Mouse (Mus musculus) CH12.LX (cell line): ENCODE data around the gene Chaf1b. TPM values are rescaled to one million over a fixed set of nuclear protein-coding genes. Genes with fewer than 3 reads are reported as not detected.

ENCODE experiments used
- DNase-seq: peaks from one replicate; pipeline ENCODE4 v3.0.0-alpha.2; 2013; ENCODE audit errors: extremely low read depth
- H3K27ac ChIP-seq: 2 replicates; pipeline ENCODE4 v1.5.1; 2012; ENCODE audit warnings: low read depth, mild to moderate bottlenecking, control low read depth, moderate library complexity; ENCODE audit not compliant: insufficient read depth
- H3K27me3 ChIP-seq: replicated peaks from 2 replicates; pipeline ENCODE3; 2012; ENCODE audit warnings: inconsistent platforms
- H3K36me3 ChIP-seq, 2 experiments: replicated peaks in 1 of 2; 2 replicates each; pipeline versions ENCODE3 to v1.6.1; 2012; ENCODE audit warnings: inconsistent platforms in 1 of 2, low read length in 1 of 2, mild to moderate bottlenecking in 1 of 2, mixed read lengths in 1 of 2, moderate library complexity in 1 of 2; ENCODE audit not compliant: control insufficient read depth in 1 of 2, insufficient read depth in 1 of 2
- H3K4me1 ChIP-seq, 2 experiments: 2 replicates each; pipeline ENCODE4 v1.6.1; 2012; ENCODE audit warnings: inconsistent platforms in 1 of 2, moderate library complexity in 1 of 2; ENCODE audit not compliant: insufficient read depth in 2 of 2, control insufficient read depth in 1 of 2
- H3K4me2 ChIP-seq: 2 replicates; pipeline ENCODE4 v1.6.1; 2012; ENCODE audit warnings: low read depth, mild to moderate bottlenecking, control low read depth; ENCODE audit not compliant: poor library complexity, insufficient read depth, severe bottlenecking
- H3K4me3 ChIP-seq, 3 experiments: fragments of 150-350 bp in 1 of 3; sonication (generic) in 1 of 3; replicated peaks in 1 of 3; 2 replicates each; pipeline versions ENCODE3 to v1.5.1; 2011 to 2012; ENCODE audit warnings: low read depth in 2 of 3, low read length in 2 of 3, mild to moderate bottlenecking in 2 of 3, moderate library complexity in 2 of 3, control low read depth in 1 of 3, improper control_type of control experiment in 1 of 3, inconsistent platforms in 1 of 3, mixed read lengths in 1 of 3; ENCODE audit not compliant: poor library complexity in 1 of 3
- H3K79me2 ChIP-seq: replicated peaks from 2 replicates; pipeline ENCODE4 v1.6.1; 2012; ENCODE audit warnings: mild to moderate bottlenecking, moderate library complexity; ENCODE audit not compliant: control insufficient read depth, poor library complexity, insufficient read depth, severe bottlenecking; ENCODE audit errors: extremely low read depth
- H3K9ac ChIP-seq: 2 replicates; pipeline ENCODE4 v1.6.1; 2012; ENCODE audit warnings: low read depth, mild to moderate bottlenecking, control low read depth, moderate library complexity; ENCODE audit not compliant: insufficient read depth
- H3K9me3 ChIP-seq: replicated peaks from 2 replicates; pipeline ENCODE3; 2012; ENCODE audit warnings: low read length, inconsistent platforms, mixed read lengths
- BHLHE40 ChIP-seq: IDR thresholded peaks from 2 replicates; pipeline ENCODE4 v1.6.1; 2011; ENCODE audit warnings: mild to moderate bottlenecking, low read depth, low read length, improper control_type of control experiment
- CHD1 ChIP-seq: IDR thresholded peaks from 2 replicates; pipeline ENCODE4 v1.6.1; 2012; ENCODE audit warnings: low read depth, low read length, improper control_type of control experiment, inconsistent platforms
- CHD2 ChIP-seq: IDR thresholded peaks from 2 replicates; pipeline ENCODE4 v1.6.1; 2011; ENCODE audit warnings: low read length, improper control_type of control experiment
- CTCF ChIP-seq, 2 experiments: IDR thresholded peaks in 1 of 2; conservative IDR thresholded peaks in 1 of 2; 2 replicates each; pipeline ENCODE4 v1.5.1; 2011 to 2012; ENCODE audit warnings: low read depth in 2 of 2, low read length in 2 of 2, improper control_type of control experiment in 1 of 2, inconsistent platforms in 1 of 2, mild to moderate bottlenecking in 1 of 2, moderate library complexity in 1 of 2
- E2F4 ChIP-seq: IDR thresholded peaks from 2 replicates; pipeline ENCODE4 v1.6.1; 2011; ENCODE audit warnings: low read depth, low read length, improper control_type of control experiment; ENCODE audit not compliant: insufficient replicate concordance
- ELF1 ChIP-seq: IDR thresholded peaks from 2 replicates; pipeline ENCODE4 v1.6.1; 2014; ENCODE audit warnings: low read depth, mild to moderate bottlenecking, inconsistent platforms, low read length, improper control_type of control experiment
- EP300 ChIP-seq: IDR thresholded peaks from 2 replicates; pipeline ENCODE4 v1.6.1; 2011; ENCODE audit warnings: low read length, improper control_type of control experiment
- ETS1 ChIP-seq: conservative IDR thresholded peaks from 2 replicates; pipeline ENCODE4 v1.6.1; 2012; ENCODE audit warnings: low read depth, mild to moderate bottlenecking, inconsistent platforms, low read length, improper control_type of control experiment, moderate library complexity
- GABPA ChIP-seq: IDR thresholded peaks from 2 replicates; pipeline ENCODE4 v1.6.1; 2012; ENCODE audit warnings: low read depth, low read length, improper control_type of control experiment, inconsistent platforms; ENCODE audit not compliant: insufficient replicate concordance
- HCFC1 ChIP-seq: IDR thresholded peaks from 2 replicates; pipeline ENCODE4 v1.6.1; 2012; ENCODE audit warnings: low read depth, mild to moderate bottlenecking, inconsistent platforms, low read length, improper control_type of control experiment
- IRF4 ChIP-seq: IDR thresholded peaks from 2 replicates; pipeline ENCODE4 v1.6.1; 2014; ENCODE audit warnings: low read depth, mild to moderate bottlenecking, inconsistent platforms, low read length, improper control_type of control experiment
- JUND ChIP-seq: conservative IDR thresholded peaks from 2 replicates; pipeline ENCODE4 v1.6.1; 2011; ENCODE audit warnings: low read depth, low read length, improper control_type of control experiment
- KAT2A ChIP-seq: IDR thresholded peaks from 2 replicates; pipeline ENCODE4 v1.6.1; 2012; ENCODE audit warnings: low read length, improper control_type of control experiment, inconsistent platforms; ENCODE audit not compliant: insufficient replicate concordance
- MAX ChIP-seq: IDR thresholded peaks from 2 replicates; pipeline ENCODE4 v1.6.1; 2011; ENCODE audit warnings: low read length, improper control_type of control experiment
- MAZ ChIP-seq: IDR thresholded peaks from 2 replicates; pipeline ENCODE4 v1.6.1; 2012; ENCODE audit warnings: low read depth, mild to moderate bottlenecking, inconsistent platforms, low read length, improper control_type of control experiment, moderate library complexity
- MEF2A ChIP-seq: IDR thresholded peaks from 2 replicates; pipeline ENCODE4 v1.6.1; 2014; ENCODE audit warnings: low read depth, mild to moderate bottlenecking, inconsistent platforms, low read length, improper control_type of control experiment, borderline replicate concordance
- MXI1 ChIP-seq: IDR thresholded peaks from 2 replicates; pipeline ENCODE4 v1.6.1; 2011; ENCODE audit warnings: mild to moderate bottlenecking, low read depth, low read length, improper control_type of control experiment
- MYC ChIP-seq: IDR thresholded peaks from 2 replicates; pipeline ENCODE4 v1.6.1; 2011; ENCODE audit warnings: low read depth, mild to moderate bottlenecking, improper control_type of control experiment, low read length
- NRF1 ChIP-seq: IDR thresholded peaks from 2 replicates; pipeline ENCODE4 v1.6.1; 2014; ENCODE audit warnings: low read depth, mild to moderate bottlenecking, inconsistent platforms, low read length, improper control_type of control experiment, moderate library complexity
- POLR2A ChIP-seq: IDR thresholded peaks from 2 replicates; pipeline ENCODE4 v1.6.1; 2011; ENCODE audit warnings: low read depth, mild to moderate bottlenecking, improper control_type of control experiment, low read length
- RAD21 ChIP-seq: IDR thresholded peaks from 2 replicates; pipeline ENCODE4 v1.6.1; 2011; ENCODE audit warnings: low read depth, mild to moderate bottlenecking, low read length, improper control_type of control experiment, moderate library complexity
- SIN3A ChIP-seq: IDR thresholded peaks from 2 replicates; pipeline ENCODE4 v1.6.1; 2012; ENCODE audit warnings: low read length, improper control_type of control experiment, inconsistent platforms
- SMC3 ChIP-seq: IDR thresholded peaks from 2 replicates; pipeline ENCODE4 v1.6.1; 2011; ENCODE audit warnings: low read depth, low read length, improper control_type of control experiment
- TBP ChIP-seq: conservative IDR thresholded peaks from 2 replicates; pipeline ENCODE4 v1.6.1; 2011; ENCODE audit warnings: low read depth, low read length, improper control_type of control experiment
- TCF12 ChIP-seq: IDR thresholded peaks from 2 replicates; pipeline ENCODE4 v1.6.1; 2014; ENCODE audit warnings: low read depth, mild to moderate bottlenecking, inconsistent platforms, low read length, improper control_type of control experiment
- UBTF ChIP-seq: IDR thresholded peaks from 2 replicates; pipeline ENCODE4 v1.6.1; 2012; ENCODE audit warnings: low read depth, mild to moderate bottlenecking, inconsistent platforms, low read length, improper control_type of control experiment, moderate library complexity
- USF1 ChIP-seq: IDR thresholded peaks from 2 replicates; pipeline ENCODE4 v1.6.1; 2014; ENCODE audit warnings: low read depth, mild to moderate bottlenecking, inconsistent platforms, low read length, improper control_type of control experiment
- USF2 ChIP-seq: conservative IDR thresholded peaks from 2 replicates; pipeline ENCODE4 v1.6.1; 2011; ENCODE audit warnings: low read depth, low read length, improper control_type of control experiment
- ZC3H11A ChIP-seq: IDR thresholded peaks from 2 replicates; pipeline ENCODE4 v1.6.1; 2012; ENCODE audit warnings: low read depth, mild to moderate bottlenecking, inconsistent platforms, low read length, improper control_type of control experiment
- ZKSCAN1 ChIP-seq: IDR thresholded peaks from 2 replicates; pipeline ENCODE4 v1.6.1; 2012; ENCODE audit warnings: low read depth, inconsistent platforms, low read length, improper control_type of control experiment, borderline replicate concordance
- ZMIZ1 ChIP-seq: IDR thresholded peaks from 2 replicates; pipeline ENCODE4 v1.6.1; 2012; ENCODE audit warnings: low read depth, mild to moderate bottlenecking, inconsistent platforms, low read length, improper control_type of control experiment
- ZNF384 ChIP-seq: IDR thresholded peaks from 2 replicates; pipeline ENCODE4 v1.6.1; 2012; ENCODE audit warnings: low read depth, low read length, improper control_type of control experiment, inconsistent platforms
- dilution Hi-C: fragments of 300-500 bp; cut with MboI; formaldehyde crosslinking; loops from 2 replicates; pipeline ENCODE4 v1.14.3; 2020; ENCODE audit warnings: low sequenced_read_pairs; ENCODE audit not compliant: extremely low pct_unique_long_range_greater_than_20kb, extremely low pct_ligation_motif_present
- in situ Hi-C: fragments of 300-500 bp; cut with MboI; formaldehyde crosslinking; loops from 3 replicates; pipeline ENCODE4 v1.14.3; 2019; ENCODE audit warnings: low sequenced_read_pairs, low pct_ligation_motif_present, low pct_unique_long_range_greater_than_20kb, mixed read lengths
- polyA plus RNA-seq: library from polyadenylated mRNA; unstranded; fragments of >175 nt; gene quantifications from 2 replicates; pipeline ENCODE4 v1.2.1, GENCODE M21; 2012; ENCODE audit warnings: low read depth; ENCODE audit not compliant: insufficient read length
- total RNA-seq, 2 experiments: library from RNA; depleted of rRNA; stranded (reverse); fragments of 300-350 nt in 1 of 2; fragments of >200 nt in 1 of 2; gene quantifications; 2 replicates each; pipeline ENCODE4 v1.2.3; 2012 to 2014

Chaf1b gene
- total and polyA plus RNA-seq, 3 experiments, result 46.7 to 82.0 (median 76.2) TPM

GRCm38 (mm10) chr16:93938400-93938846 is 54.7 kb downstream of the Chaf1b start:
- DNase-seq, result peak; percentile 91
- Histone ChIP-seq H3K9ac (peak overlapping the region; percentile 36; the same call in 1 of the 2 replicates), H3K4me1 (peaks cover 30 to 86% of the 10 kb centered on the region in 2 experiments), H3K9me3 (no peaks in the 10 kb centered on the region), H3K27ac (0 out of 2 replicates have a peak overlapping the region, but pooled peaks have one; percentile 7), H3K27me3 (no peaks in the 10 kb centered on the region), H3K4me2 (peak overlapping the region; percentile 83), H3K36me3 (no peaks in the 10 kb centered on the region), H3K4me3 (peak overlapping the region in 2 of 3 experiments; percentile 27 to 31), H3K79me2 (no peaks in the 10 kb centered on the region)
- TF ChIP-seq MAZ (peak; percentile 34), ELF1 (peak; percentile 41), UBTF (no peak), EP300 (peak; percentile 32; the same call in 1 of the 2 replicates), IRF4 (peak; percentile 67), MAX (peak; percentile 99), SIN3A (peak; percentile 83), ETS1 (peak; percentile 35; the same call in 1 of the 2 replicates), BHLHE40 (peak; percentile 95), CTCF (conservative IDR thresholded peaks at IDR 0.05 in 1 of 2, IDR thresholded peaks at IDR 0.05 in 1 of 2; ENCODE audit: low read depth in 2 of 2, low read length in 2 of 2) (peak; percentile 95 to 99), CHD1 (peak; percentile 71; the same call in 1 of the 2 replicates), ZC3H11A (peak; percentile 30; the same call in 1 of the 2 replicates), RAD21 (peak; percentile 86), POLR2A (0 out of 2 replicates have a peak, but pooled peaks have one; percentile 13), JUND (peak; percentile 64; the same call in 1 of the 2 replicates), NRF1 (0 out of 2 replicates have a peak, but pooled peaks have one; percentile 2), GABPA (no peak), MXI1 (peak; percentile 96), ZNF384 (no peak), HCFC1 (peak; percentile 45), E2F4 (no peak), TBP (peak; percentile 48), CHD2 (no peak), ZKSCAN1 (no peak), TCF12 (0 out of 2 replicates have a peak, but pooled peaks have one; percentile 58), KAT2A (no peak), USF1 (peak; percentile 50), SMC3 (peak; percentile 84), USF2 (peak; percentile 43; the same call in 1 of the 2 replicates), MYC (peak; percentile 99), MEF2A (peak; percentile 38; the same call in 1 of the 2 replicates), ZMIZ1 (no peak)
- in situ Hi-C loops (no loop called here), dilution Hi-C loops (no loop called here)
